Mouse (Mus musculus): Measurements from ENCODE around the gene Brd3. TPM values are rescaled to one million over a fixed set of nuclear protein-coding genes. Genes with fewer than 3 reads are reported as not detected.

Gene Brd3
- total and polyA plus RNA-seq, 2 experiments from 2014 or later = 58.5 to 135 TPM

- Histone ChIP-seq H3K27me3 (ENCODE audit: insufficient read depth, low read length) (no peaks in the 10 kb centered on the region), H3K36me3 (ENCODE audit: insufficient read depth) (no peaks in the 10 kb centered on the region), H3K4me3 (ENCODE audit: low read depth, low read length) (no peak overlapping the region), H3K4me1 (ENCODE audit: insufficient read depth) (peaks cover 38% of the 10 kb centered on the region), H3K4me2 (ENCODE audit: low read depth) (no peak overlapping the region), H3K9me3 (ENCODE audit: low read length) (no peaks in the 10 kb centered on the region), H3K9ac (no peak overlapping the region), H3K27ac (ENCODE audit: low read depth, low read length) (no peak overlapping the region)
- TF ChIP-seq CTCF (IDR thresholded peaks at IDR 0.05; ENCODE audit: low read depth) = no peak
- DNase-seq (no peak), ATAC-seq (no peak)
- WGBS = 66% methylated on average over 11 of the region's 11 CpGs
Measured at GRCm38 (mm10) chr2:27415060-27415783, 92.2 kb downstream of the Brd3 start.

GRCm38 (mm10) chr2:27413936-27414657 lies 93.4 kb downstream of the Brd3 start:
- Histone ChIP-seq H3K4me2 (ENCODE audit: low read depth) (0 out of 2 replicates have a peak overlapping the region, but pooled peaks have one; percentile 19), H3K4me3 (ENCODE audit: low read depth, low read length) (no peak overlapping the region), H3K4me1 (ENCODE audit: insufficient read depth) (peaks cover 33% of the 10 kb centered on the region), H3K27ac (ENCODE audit: low read depth, low read length) (no peak overlapping the region), H3K27me3 (ENCODE audit: insufficient read depth, low read length) (no peaks in the 10 kb centered on the region), H3K36me3 (ENCODE audit: insufficient read depth) (no peaks in the 10 kb centered on the region), H3K9ac (no peak overlapping the region), H3K9me3 (ENCODE audit: low read length) (no peaks in the 10 kb centered on the region)
- ATAC-seq (peak; percentile 94), DNase-seq (peak; percentile 52)
- 11% methylated on average over 16 of the region's 16 CpGs for WGBS
- no peak for TF ChIP-seq CTCF (IDR thresholded peaks at IDR 0.05; ENCODE audit: low read depth)

- Histone ChIP-seq H3K4me2 (ENCODE audit: low read depth) (no peak overlapping the region), H3K27ac (ENCODE audit: low read depth, low read length) (no peak overlapping the region), H3K9ac (no peak overlapping the region), H3K27me3 (ENCODE audit: insufficient read depth, low read length) (no peaks in the 10 kb centered on the region), H3K9me3 (ENCODE audit: low read length) (no peaks in the 10 kb centered on the region), H3K36me3 (ENCODE audit: insufficient read depth) (no peaks in the 10 kb centered on the region), H3K4me3 (ENCODE audit: low read depth, low read length) (no peak overlapping the region), H3K4me1 (ENCODE audit: insufficient read depth) (peaks cover 33% of the 10 kb centered on the region)
- DNase-seq = no peak
- ATAC-seq = no peak
- WGBS = 23% methylated on average over 2 of the region's 2 CpGs
- no peak for TF ChIP-seq CTCF (IDR thresholded peaks at IDR 0.05; ENCODE audit: low read depth)
Measured at GRCm38 (mm10) chr2:27413582-27413935, 93.9 kb downstream of the Brd3 start.

- H3K27ac ChIP-seq (ENCODE audit: low read depth, low read length) = 0 out of 2 replicates have a peak overlapping the region, but pooled peaks have one; percentile 30
Measured at GRCm38 (mm10) chr2:27412245-27412800, 95.1 kb downstream of the Brd3 start.

GRCm38 (mm10) chr2:27411688-27412174 lies 95.7 kb downstream of the Brd3 start:
- no peak for TF ChIP-seq CTCF (IDR thresholded peaks at IDR 0.05; ENCODE audit: low read depth)
- no peak overlapping the region for H3K4me3 ChIP-seq (ENCODE audit: low read depth, low read length)
- peaks cover 33% of the 10 kb centered on the region for H3K4me1 ChIP-seq (ENCODE audit: insufficient read depth)
- H3K27ac ChIP-seq (ENCODE audit: low read depth, low read length) = peak overlapping the region; percentile 64
- H3K27me3 ChIP-seq (ENCODE audit: insufficient read depth, low read length) = no peaks in the 10 kb centered on the region
- no peak for DNase-seq
- no peaks in the 10 kb centered on the region for H3K9me3 ChIP-seq (ENCODE audit: low read length)
- peak; percentile 17; the same call in 1 of the 2 replicates for ATAC-seq
- no peaks in the 10 kb centered on the region for H3K36me3 ChIP-seq (ENCODE audit: insufficient read depth)
- 26% methylated on average over 8 of the region's 8 CpGs for WGBS
- H3K9ac ChIP-seq = no peak overlapping the region
- no peak overlapping the region for H3K4me2 ChIP-seq (ENCODE audit: low read depth)

More at GRCm38 (mm10) chr2:27412245-27412800, 95.1 kb downstream of the Brd3 start:
- Histone ChIP-seq H3K9me3 (ENCODE audit: low read length) (no peaks in the 10 kb centered on the region), H3K27me3 (ENCODE audit: insufficient read depth, low read length) (no peaks in the 10 kb centered on the region), H3K9ac (no peak overlapping the region), H3K4me1 (ENCODE audit: insufficient read depth) (peaks cover 33% of the 10 kb centered on the region), H3K36me3 (ENCODE audit: insufficient read depth) (no peaks in the 10 kb centered on the region), H3K4me3 (ENCODE audit: low read depth, low read length) (no peak overlapping the region), H3K4me2 (ENCODE audit: low read depth) (no peak overlapping the region)
- no peak for TF ChIP-seq CTCF (IDR thresholded peaks at IDR 0.05; ENCODE audit: low read depth)
- ATAC-seq (no peak), DNase-seq (no peak)
- 8% methylated on average over 7 of the region's 7 CpGs for WGBS

- no peak for TF ChIP-seq CTCF (IDR thresholded peaks at IDR 0.05; ENCODE audit: low read depth)
- DNase-seq (no peak), ATAC-seq (no peak)
- Histone ChIP-seq H3K9me3 (ENCODE audit: low read length) (no peaks in the 10 kb centered on the region), H3K27ac (ENCODE audit: low read depth, low read length) (no peak overlapping the region), H3K9ac (no peak overlapping the region), H3K36me3 (ENCODE audit: insufficient read depth) (no peaks in the 10 kb centered on the region), H3K4me2 (ENCODE audit: low read depth) (no peak overlapping the region), H3K27me3 (ENCODE audit: insufficient read depth, low read length) (no peaks in the 10 kb centered on the region), H3K4me1 (ENCODE audit: insufficient read depth) (peaks cover 33% of the 10 kb centered on the region), H3K4me3 (ENCODE audit: low read depth, low read length) (no peak overlapping the region)
- 94% methylated on average over 6 of the region's 6 CpGs for WGBS
Measured at GRCm38 (mm10) chr2:27410518-27411140, 96.8 kb downstream of the Brd3 start.
